15 mouse cellular contexts compared by ENCODE assay signal in the genomic region with DNA sequence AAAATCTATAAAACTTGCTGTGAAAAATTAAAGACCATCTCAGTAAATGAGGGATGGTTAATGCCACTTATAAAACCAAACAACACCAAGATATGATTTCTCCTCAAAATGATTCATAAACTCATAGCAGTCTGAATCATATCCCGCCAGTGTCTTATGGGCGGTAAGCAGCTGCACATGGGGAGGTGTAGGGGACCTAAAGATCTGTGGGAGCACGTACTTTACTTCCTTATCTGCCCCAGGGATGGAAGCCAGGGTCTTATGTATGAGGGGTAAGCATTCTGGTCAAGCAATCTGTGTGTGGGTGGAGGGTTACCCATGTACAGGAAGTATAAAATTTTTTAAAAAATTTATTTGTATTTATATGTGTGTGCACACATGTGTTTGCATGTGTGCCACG.
"Had no signal": no experiment of that assay in that cellular context is flagged by ENCODE, and none has a peak within 500 bp of the region (broad histone marks: within the 10 kb centered on the region; RNA-seq: fewer than 3 reads in every experiment).

No protein-coding gene starts in this region.

- H3K4me3 ChIP-seq: midbrain, embryonic 10.5 days; neural tube, embryonic 12.5 days had no signal

- H3K27ac ChIP-seq: liver, embryonic 14.5 days; midbrain, embryonic 10.5 days; neural tube, embryonic 12.5 days had no signal

- H3K27me3 ChIP-seq: neural tube, embryonic 12.5 days had no signal

- H3K36me3 ChIP-seq: midbrain, embryonic 10.5 days; neural tube, embryonic 12.5 days had no signal

- ATAC-seq: midbrain, embryonic 16.5 days had no signal

- H3K9ac ChIP-seq: liver, embryonic 14.5 days; lung, embryonic 14.5 days; neural tube, embryonic 12.5 days had no signal

- H3K9me3 ChIP-seq: midbrain, embryonic 10.5 days; neural tube, embryonic 12.5 days had no signal

- DNase-seq: lung, adult 18-20 months; lung, embryonic 14.5 days; lung, postnatal 10 days; lung, postnatal 4 days; midbrain, embryonic 14.5 days; right cerebral cortex, postnatal 25 days; right cerebral cortex, postnatal 4 days; spleen, adult 18-20 months; thymus, adult 18-20 months; thymus, postnatal 14 days; thymus, postnatal 36 days had no signal

- H3K4me2 ChIP-seq: lung, embryonic 14.5 days; neural tube, embryonic 12.5 days had no signal
